Mouse (Mus musculus) right cerebral cortex, adult 2 months (tissue): ENCODE measurements around the gene Syngr4.
"Not testable (repeated sequence)": the region's sequence is repeated elsewhere in the genome, so short reads cannot be mapped to it uniquely, and the experiment has no call there.

Experiments
- DNase-seq, 2 experiments: peaks; one replicate each; pipeline ENCODE4 v3.0.0; 2021 to 2022; ENCODE audit warnings: low spot score in 2 of 2

Syngr4 gene

DNA sequence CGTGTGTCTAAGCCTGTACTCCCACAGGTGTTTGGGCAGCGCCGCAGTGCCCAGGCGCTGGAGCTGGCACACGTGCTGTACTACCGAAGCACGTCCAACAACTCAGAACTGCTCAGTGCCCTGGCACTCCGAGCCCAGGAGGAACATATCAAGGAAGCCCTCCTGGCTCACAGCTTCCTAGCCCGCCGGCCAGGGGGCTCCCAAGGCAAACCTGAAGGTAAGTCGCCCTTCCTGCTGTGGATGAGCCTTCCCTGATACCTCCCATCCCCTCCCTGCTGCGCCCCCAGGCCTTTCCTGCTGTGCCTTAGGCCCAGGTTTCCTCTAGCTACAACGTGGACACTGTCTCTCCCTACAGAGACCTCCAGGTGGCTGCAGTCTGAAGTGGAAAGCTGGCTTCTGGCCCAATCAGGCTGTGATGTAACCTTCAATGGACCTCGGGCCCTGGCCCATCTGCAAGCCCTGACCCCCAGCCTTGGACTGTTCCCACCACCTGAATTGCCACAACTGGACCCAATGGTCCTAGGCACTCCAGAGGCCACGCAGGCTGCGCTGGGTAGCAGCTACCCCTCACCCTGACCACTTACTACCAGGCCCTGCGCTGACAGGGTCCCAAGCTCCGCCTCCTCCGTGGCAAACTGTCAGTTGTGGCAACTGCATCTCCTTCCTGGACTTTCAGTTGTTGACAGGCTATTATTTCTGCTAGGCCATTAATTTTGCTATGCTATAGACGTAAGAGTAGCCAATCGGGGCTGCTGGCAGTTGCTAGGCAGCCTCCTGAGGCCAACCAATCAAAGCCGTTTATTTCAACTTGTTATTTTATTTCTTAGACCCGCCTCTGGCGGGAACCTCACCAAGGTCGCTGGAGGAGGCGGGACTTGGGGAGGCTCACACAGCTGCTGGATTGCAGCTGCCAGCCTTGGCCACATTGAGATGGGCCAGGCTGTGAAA, 19.8 kb upstream of the Syngr4 start:
- DNase-seq = peak; percentile 66 to 72

GRCm38 (mm10) chr7:45915011-45915410, 18.5 kb upstream of the Syngr4 start:
- no peak for DNase-seq

GRCm38 (mm10) chr7:45914067-45914466, 17.6 kb upstream of the Syngr4 start:
- DNase-seq = no peak

- DNase-seq = no peak
Observed at GRCm38 (mm10) chr7:45909145-45909544, 12.6 kb upstream of the Syngr4 start.

DNA sequence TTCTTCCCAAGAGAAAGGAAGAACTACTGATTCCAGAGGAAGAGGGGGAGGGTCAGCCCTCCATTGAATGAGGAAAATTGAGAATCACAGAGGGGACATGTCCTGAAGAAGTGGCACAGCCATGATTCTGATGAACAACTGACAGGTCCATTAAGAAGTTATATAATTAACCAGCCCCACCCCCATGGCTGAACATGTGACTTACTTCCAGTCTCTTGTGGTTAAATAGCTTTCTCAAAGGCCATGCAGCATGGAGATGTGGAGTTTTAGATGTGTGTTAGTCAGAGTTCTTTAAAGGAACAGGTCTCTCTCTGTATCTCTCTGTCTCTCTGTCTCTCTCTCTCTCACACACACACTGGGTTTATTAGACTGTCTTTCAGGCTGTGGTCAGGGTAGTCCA, 11.9 kb upstream of the Syngr4 start:
- no peak for DNase-seq

GRCm38 (mm10) chr7:45906622-45907021, 10.1 kb upstream of the Syngr4 start:
- no peak for DNase-seq

DNA sequence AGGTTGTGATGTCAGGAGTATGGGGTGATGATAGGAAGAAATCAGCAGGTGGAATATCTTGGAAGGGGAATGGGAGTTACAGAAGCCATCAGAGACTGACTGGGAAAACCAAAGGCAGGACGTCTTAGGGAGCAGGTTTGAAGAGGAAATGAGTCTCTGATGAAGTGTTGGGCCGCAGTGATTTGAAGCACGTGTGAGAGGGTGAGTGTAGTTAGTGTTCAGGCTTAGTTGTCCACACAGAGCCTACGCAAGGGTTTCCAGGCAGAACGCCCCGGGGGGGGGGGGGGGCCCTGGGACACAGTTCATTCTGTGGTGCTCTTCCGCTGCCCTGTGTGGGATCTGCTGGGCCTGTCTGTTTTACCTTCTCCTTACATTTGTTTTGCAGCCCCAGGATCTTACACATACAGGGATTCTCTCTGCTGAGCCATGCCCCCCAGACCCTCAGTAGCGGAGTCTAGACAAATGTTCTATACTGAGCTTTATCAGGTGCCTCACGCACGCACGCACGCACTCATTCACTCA, 6.0 kb upstream of the Syngr4 start:
- no peak for DNase-seq

GRCm38 (mm10) chr7:45901562-45901961, 5.0 kb upstream of the Syngr4 start:
- no peak for DNase-seq

DNA sequence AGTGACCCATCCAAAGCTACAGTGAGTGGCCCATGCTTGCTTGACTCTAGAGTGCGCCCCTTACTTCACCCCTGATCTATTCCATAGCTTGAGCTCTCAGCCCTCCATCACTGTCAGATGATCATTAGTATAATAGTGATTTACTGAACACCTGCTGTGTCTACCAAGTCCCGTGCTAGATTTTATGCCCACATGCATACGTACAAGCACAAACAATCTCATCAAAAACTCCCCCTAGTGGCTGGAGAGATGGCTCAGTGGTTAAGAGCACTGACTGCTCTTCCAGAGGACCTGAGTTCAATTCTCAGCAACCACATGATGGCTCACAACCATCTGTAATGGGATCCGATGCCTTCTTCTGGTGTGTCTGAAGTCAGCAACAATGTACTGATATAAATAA, 1.6 kb upstream of the Syngr4 start:
- DNase-seq = not testable (repeated sequence)

GRCm38 (mm10) chr7:45897258-45897757, 794 bp upstream of the Syngr4 start:
- peak; percentile 56 to 70 for DNase-seq

- no peak for DNase-seq
Observed at GRCm38 (mm10) chr7:45895931-45896516, 490 bp downstream of the Syngr4 start.

- no peak for DNase-seq
Observed at GRCm38 (mm10) chr7:45892651-45893050, 3.9 kb downstream of the Syngr4 start.

DNA sequence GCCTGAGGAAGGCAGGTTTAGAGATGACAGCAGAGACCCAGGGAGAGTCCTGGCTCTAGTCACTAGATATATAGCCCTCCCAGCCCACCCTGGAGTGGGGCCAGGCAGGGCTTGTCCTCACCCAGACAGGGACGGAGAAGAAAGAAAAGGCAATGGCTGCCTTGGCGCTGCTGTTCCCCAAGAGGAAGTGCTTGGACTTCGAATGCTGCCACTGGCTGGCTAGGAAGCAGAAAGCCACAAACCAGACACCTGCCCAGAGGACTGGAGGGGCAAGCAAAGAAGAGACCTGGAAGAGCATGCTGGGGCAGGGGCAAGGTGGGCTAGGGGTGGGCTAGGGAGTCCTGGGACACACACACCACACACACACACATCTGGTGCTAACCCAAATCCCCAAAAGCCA, 9.3 kb downstream of the Syngr4 start:
- DNase-seq = no peak

DNA sequence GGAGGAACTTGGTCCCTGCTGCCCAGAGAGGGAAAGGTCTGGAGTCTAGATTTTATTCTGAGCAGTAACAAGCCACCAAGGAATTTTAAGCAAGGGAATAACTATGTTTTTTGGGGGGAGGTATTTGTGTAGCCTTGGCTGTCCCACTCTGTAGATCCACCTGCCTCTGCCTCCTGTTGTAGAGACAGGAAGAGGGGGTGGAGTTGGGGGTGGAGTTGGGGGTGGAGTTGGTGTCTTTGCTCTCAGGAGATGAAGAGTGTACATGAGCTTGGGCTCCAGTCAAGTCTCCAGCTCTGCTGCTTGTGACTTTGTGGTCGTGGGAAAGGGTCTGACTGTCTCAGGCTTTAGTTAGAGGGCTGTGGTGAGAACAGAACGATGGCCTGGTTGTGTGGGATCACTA, 15.5 kb downstream of the Syngr4 start:
- no peak for DNase-seq

DNA sequence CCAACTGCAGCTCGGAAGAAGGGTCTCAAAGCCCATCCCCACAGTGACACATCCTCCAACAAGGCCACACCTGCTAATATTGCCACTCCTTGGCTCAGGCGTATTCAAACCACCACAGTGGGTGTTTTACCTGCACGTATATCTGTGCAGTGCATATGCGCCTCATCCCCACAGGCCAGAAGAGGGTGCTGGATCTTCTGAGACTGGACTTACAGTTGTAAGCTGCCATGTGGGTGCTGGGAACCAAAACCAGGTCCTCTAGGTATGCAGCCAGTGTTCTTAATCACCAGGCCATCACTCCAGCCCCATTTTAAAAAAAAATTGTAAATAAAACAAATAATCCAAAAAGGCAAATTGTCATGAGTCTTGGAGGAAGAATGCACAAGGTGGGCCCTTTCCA, 16.0 kb downstream of the Syngr4 start:
- DNase-seq = no peak

- DNase-seq = not testable (repeated sequence)
Observed at GRCm38 (mm10) chr7:45878278-45878677, 18.2 kb downstream of the Syngr4 start, which contains the start of gene Grin2d. Grin2d (minus strand) TSS chr7:45878378.

DNA sequence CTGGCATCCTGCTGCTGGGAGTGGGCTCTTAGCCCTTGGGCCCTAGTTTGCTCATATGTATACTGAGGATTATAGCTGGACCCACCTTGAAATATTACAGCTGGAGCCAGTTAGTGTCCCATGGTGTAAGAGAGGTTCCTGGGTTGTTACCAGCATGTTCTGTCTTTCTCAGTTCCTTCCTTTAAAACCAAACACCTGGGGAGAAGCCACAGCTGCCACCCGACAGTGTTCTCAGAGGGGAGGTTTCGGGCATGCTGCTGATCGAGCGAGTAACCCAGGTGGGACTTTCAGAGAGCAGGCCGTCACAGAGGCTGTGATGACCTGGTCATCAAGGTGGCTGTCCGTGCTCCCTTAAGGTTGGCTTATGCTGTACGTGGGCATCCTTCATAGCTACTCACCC, 19.6 kb downstream of the Syngr4 start:
- DNase-seq = no peak

GRCm38 (mm10) chr7:45873061-45873947, 23.2 kb downstream of the Syngr4 start:
- peak; percentile 42 to 51 for DNase-seq

DNA sequence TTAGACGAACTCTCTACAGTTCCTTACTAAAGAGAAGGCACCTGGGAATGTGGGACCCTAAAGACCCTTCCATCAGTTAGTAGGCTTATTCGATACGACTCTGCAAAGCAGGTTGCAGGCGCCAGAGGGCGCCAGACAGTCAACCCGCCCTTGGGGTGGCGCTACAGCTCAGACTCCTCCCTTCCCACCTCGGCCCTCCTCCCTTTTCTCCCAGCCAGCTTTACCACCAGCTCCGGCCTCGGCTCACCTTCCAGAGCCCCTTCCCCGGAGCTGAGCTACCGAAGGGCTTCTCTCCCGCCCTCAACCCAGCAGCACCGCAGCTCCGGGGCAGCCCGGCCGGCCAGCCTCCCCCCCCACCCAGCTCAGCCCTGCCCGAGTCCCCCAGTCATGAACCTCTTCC, 23.9 kb downstream of the Syngr4 start, which contains the start of gene Kdelr1:
TSS of gene Kdelr1 (plus strand) at position 149 of the 400 bp plus-strand sequence.
- DNase-seq = peak; percentile 92 to 93

- peak in 1 of 2 experiments; percentile 26 for DNase-seq
Observed at GRCm38 (mm10) chr7:45870282-45871058, 26.0 kb downstream of the Syngr4 start.

GRCm38 (mm10) chr7:45869787-45870186, 26.7 kb downstream of the Syngr4 start:
- no peak for DNase-seq
